Mouse (Mus musculus) ES-E14 (cell line): ENCODE measurements at regions not wholly inside any gene's neighbourhood (a gene's known extent, or its start where the extent isn't known, plus 50 kb on each side); places are given as distances from the start of the nearest gene placed in this dataset.

Source experiments
- DNase-seq: peaks from one replicate; pipeline ENCODE4 v3.0.0-alpha.2; 2013; ENCODE audit warnings: low read depth, low spot score
- H3K27ac ChIP-seq: 2 replicates; pipeline ENCODE4 v1.5.1; 2012; ENCODE audit warnings: low read depth, mild to moderate bottlenecking, low read length, moderate library complexity, mixed read lengths; ENCODE audit not compliant: poor library complexity, insufficient read depth, severe bottlenecking
- H3K36me3 ChIP-seq: 2 replicates; pipeline ENCODE4 v1.6.1; 2012; ENCODE audit warnings: mild to moderate bottlenecking, low read length, moderate library complexity, mixed read lengths; ENCODE audit not compliant: control insufficient read depth, poor library complexity, insufficient read depth, severe bottlenecking
- H3K4me1 ChIP-seq, 2 experiments: fragments of 150-350 bp in 1 of 2; sonication (generic) in 1 of 2; 2 replicates each; pipeline ENCODE4 v1.6.1; 2012; ENCODE audit warnings: low read length in 2 of 2, mild to moderate bottlenecking in 1 of 2, mixed read lengths in 1 of 2; ENCODE audit not compliant: control insufficient read depth in 2 of 2, insufficient read depth in 2 of 2, poor library complexity in 1 of 2
- H3K4me3 ChIP-seq, 2 experiments: fragments of 150-350 bp in 1 of 2; sonication (generic) in 1 of 2; 2 replicates each; pipeline ENCODE4 v1.5.1; 2012; ENCODE audit warnings: low read length in 2 of 2, low read depth in 1 of 2, mild to moderate bottlenecking in 1 of 2, mixed read lengths in 1 of 2; ENCODE audit not compliant: insufficient read depth in 1 of 2, poor library complexity in 1 of 2, severe bottlenecking in 1 of 2
- H3K9ac ChIP-seq: 2 replicates; pipeline ENCODE4 v1.6.1; 2012; ENCODE audit warnings: low read depth, mild to moderate bottlenecking, low read length, mixed read lengths; ENCODE audit not compliant: poor library complexity, insufficient read depth, severe bottlenecking
- H3K9me3 ChIP-seq: fragments of 150-350 bp; sonication (generic); 2 replicates; pipeline ENCODE4 v1.6.1; 2012; ENCODE audit warnings: low read depth, mild to moderate bottlenecking, low read length; ENCODE audit not compliant: control insufficient read depth, insufficient read depth
- CHD2 ChIP-seq: IDR thresholded peaks from 2 replicates; pipeline ENCODE4 v1.6.1; 2014; ENCODE audit warnings: mild to moderate bottlenecking, low read depth, low read length, inconsistent platforms
- HCFC1 ChIP-seq: IDR thresholded peaks from 2 replicates; pipeline ENCODE4 v1.6.1; 2012; ENCODE audit warnings: low read length, inconsistent platforms, borderline replicate concordance; ENCODE audit not compliant: insufficient read depth
- MAFK ChIP-seq: IDR thresholded peaks from 2 replicates; pipeline ENCODE4 v1.6.1; 2014; ENCODE audit warnings: mild to moderate bottlenecking, low read depth, low read length, inconsistent platforms; ENCODE audit not compliant: insufficient read depth
- ZC3H11A ChIP-seq: IDR thresholded peaks from 2 replicates; pipeline ENCODE4 v1.6.1; 2012; ENCODE audit warnings: low read depth, mild to moderate bottlenecking, inconsistent platforms, low read length, borderline replicate concordance
- ZNF384 ChIP-seq: IDR thresholded peaks from 2 replicates; pipeline ENCODE4 v1.6.1; 2012; ENCODE audit warnings: low read depth, low read length, inconsistent platforms
- in situ Hi-C, 2 experiments: fragments of 600-800 bp; cut with MboI; formaldehyde crosslinking; loops; one replicate each; pipeline ENCODE4 v1.15.1; 2025; ENCODE audit warnings: low sequenced_read_pairs in 2 of 2, inconsistent platforms in 1 of 2; ENCODE audit not compliant: unreplicated experiment in 2 of 2

DNA sequence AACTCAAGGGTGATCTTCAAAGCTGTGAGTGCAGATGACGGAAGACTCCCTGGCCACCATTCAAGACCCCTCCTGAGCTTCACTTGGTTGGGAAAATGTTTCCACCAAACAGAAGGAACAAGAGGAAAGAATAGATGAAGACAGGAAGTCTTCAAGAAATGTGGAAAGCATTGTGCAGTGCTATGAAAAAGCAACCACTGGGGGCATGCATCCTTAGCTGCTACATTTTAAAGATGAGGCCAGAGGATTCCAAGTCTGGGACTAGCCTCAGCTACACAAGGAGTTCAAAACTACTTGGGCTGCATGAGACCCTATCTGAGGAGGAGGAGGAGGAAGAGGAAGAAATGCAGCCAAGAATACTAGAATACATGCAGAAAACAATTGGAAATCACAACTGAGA lies 207.6 kb upstream of the Hes1 start:
- Histone ChIP-seq H3K4me3 (no peak overlapping the region), H3K9ac (no peak overlapping the region), H3K27ac (no peak overlapping the region), H3K9me3 (no peaks in the 10 kb centered on the region), H3K4me1 (no peaks in the 10 kb centered on the region; a peak in 2 of 4 replicates), H3K36me3 (no peaks in the 10 kb centered on the region)
- DNase-seq = no peak
- in situ Hi-C loops = no loop called here
- TF ChIP-seq CHD2 = no peak
- TF ChIP-seq MAFK = no peak
- no peak for TF ChIP-seq HCFC1
- no peak for TF ChIP-seq ZC3H11A
- no peak for TF ChIP-seq ZNF384

GRCm38 (mm10) chr16:29858645-29859044 lies 205.5 kb upstream of the Hes1 start:
- no peaks in the 10 kb centered on the region for H3K9me3 ChIP-seq
- no peak overlapping the region for H3K4me3 ChIP-seq
- no peak overlapping the region for H3K9ac ChIP-seq
- H3K27ac ChIP-seq = no peak overlapping the region
- H3K36me3 ChIP-seq = no peaks in the 10 kb centered on the region
- in situ Hi-C loops = no loop called here
- no peaks in the 10 kb centered on the region; a peak in 2 of 4 replicates for H3K4me1 ChIP-seq
- TF ChIP-seq MAFK (no peak), CHD2 (no peak), HCFC1 (no peak), ZNF384 (no peak), ZC3H11A (no peak)
- no peak for DNase-seq

GRCm38 (mm10) chr16:29860306-29860705 lies 203.9 kb upstream of the Hes1 start:
- H3K4me3 ChIP-seq = no peak overlapping the region
- H3K27ac ChIP-seq = no peak overlapping the region
- H3K4me1 ChIP-seq = no peaks in the 10 kb centered on the region; a peak in 2 of 4 replicates
- in situ Hi-C loops = no loop called here
- H3K36me3 ChIP-seq = no peaks in the 10 kb centered on the region
- DNase-seq = no peak
- H3K9me3 ChIP-seq = no peaks in the 10 kb centered on the region
- no peak overlapping the region for H3K9ac ChIP-seq
- TF ChIP-seq MAFK (no peak), ZNF384 (no peak)

- in situ Hi-C loops = no loop called here
- H3K4me1 ChIP-seq = no peaks in the 10 kb centered on the region; a peak in 2 of 4 replicates
- no peak overlapping the region for H3K9ac ChIP-seq
- no peaks in the 10 kb centered on the region for H3K9me3 ChIP-seq
- TF ChIP-seq MAFK = no peak
- no peak for TF ChIP-seq CHD2
- TF ChIP-seq ZNF384 = no peak
- TF ChIP-seq HCFC1 = no peak
- TF ChIP-seq ZC3H11A = no peak
- DNase-seq = no peak
- H3K27ac ChIP-seq = no peak overlapping the region
- no peaks in the 10 kb centered on the region for H3K36me3 ChIP-seq
- H3K4me3 ChIP-seq = no peak overlapping the region
These were observed 203.1 kb upstream of the Hes1 start for GRCm38 (mm10) chr16:29861056-29861455.

DNA sequence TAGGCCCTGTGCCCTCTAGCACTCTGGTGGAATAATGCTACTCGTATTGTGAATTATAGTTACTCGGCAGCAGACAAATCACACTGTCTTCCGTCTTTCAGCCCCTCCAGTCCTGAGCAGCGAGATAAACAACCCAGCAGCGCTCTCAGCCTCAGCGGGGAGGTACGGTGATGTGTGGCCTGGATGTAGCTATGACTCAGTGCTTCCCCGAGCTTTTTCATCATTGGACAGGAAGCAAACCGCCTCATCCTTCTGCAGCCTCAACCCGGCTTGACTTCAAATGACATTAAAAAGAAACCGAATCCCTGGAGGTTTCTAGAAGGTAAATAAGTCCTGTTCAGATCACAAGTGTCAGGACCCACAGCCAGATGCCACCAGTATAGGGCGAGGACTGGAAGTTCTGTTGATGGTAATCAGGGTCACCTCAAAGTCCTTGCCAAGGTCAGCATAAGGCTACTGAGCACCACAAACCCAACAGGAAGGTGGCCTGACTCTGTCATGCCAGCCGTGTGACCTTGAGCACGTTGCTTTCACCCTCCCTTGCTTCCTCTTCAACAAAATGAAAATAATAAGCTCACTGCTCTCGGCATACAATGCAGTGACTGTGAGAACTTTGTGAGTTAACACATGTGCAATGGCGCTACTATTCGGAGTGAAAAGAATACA lies 199.0 kb upstream of the Hes1 start:
- H3K4me1 ChIP-seq = peaks cover 0 to 2% of the 10 kb centered on the region in 2 experiments; a peak in 1 of 4 replicates
- TF ChIP-seq MAFK (no peak), ZNF384 (no peak), ZC3H11A (no peak), HCFC1 (no peak), CHD2 (no peak)
- H3K4me3 ChIP-seq = no peak overlapping the region
- H3K9me3 ChIP-seq = no peaks in the 10 kb centered on the region
- H3K36me3 ChIP-seq = no peaks in the 10 kb centered on the region
- in situ Hi-C loops = no loop called here
- no peak overlapping the region for H3K27ac ChIP-seq
- H3K9ac ChIP-seq = no peak overlapping the region
- DNase-seq = no peak
